Mouse (Mus musculus) CH12.LX (cell line): Measurements from ENCODE around the gene Lrmda. TPM values are rescaled to one million over a fixed set of nuclear protein-coding genes. Genes with fewer than 3 reads are reported as not detected.

Source experiments
- DNase-seq: peaks from one replicate; pipeline ENCODE4 v3.0.0-alpha.2; 2013; ENCODE audit errors: extremely low read depth
- H3K27ac ChIP-seq: 2 replicates; pipeline ENCODE4 v1.5.1; 2012; ENCODE audit warnings: low read depth, mild to moderate bottlenecking, control low read depth, moderate library complexity; ENCODE audit not compliant: insufficient read depth
- H3K27me3 ChIP-seq: replicated peaks from 2 replicates; pipeline ENCODE3; 2012; ENCODE audit warnings: inconsistent platforms
- H3K36me3 ChIP-seq, 2 experiments: replicated peaks in 1 of 2; 2 replicates each; pipeline versions ENCODE3 to v1.6.1; 2012; ENCODE audit warnings: inconsistent platforms in 1 of 2, low read length in 1 of 2, mild to moderate bottlenecking in 1 of 2, mixed read lengths in 1 of 2, moderate library complexity in 1 of 2; ENCODE audit not compliant: control insufficient read depth in 1 of 2, insufficient read depth in 1 of 2
- H3K4me1 ChIP-seq, 2 experiments: 2 replicates each; pipeline ENCODE4 v1.6.1; 2012; ENCODE audit warnings: inconsistent platforms in 1 of 2, moderate library complexity in 1 of 2; ENCODE audit not compliant: insufficient read depth in 2 of 2, control insufficient read depth in 1 of 2
- H3K4me2 ChIP-seq: 2 replicates; pipeline ENCODE4 v1.6.1; 2012; ENCODE audit warnings: low read depth, mild to moderate bottlenecking, control low read depth; ENCODE audit not compliant: poor library complexity, insufficient read depth, severe bottlenecking
- H3K4me3 ChIP-seq, 3 experiments: fragments of 150-350 bp in 1 of 3; sonication (generic) in 1 of 3; replicated peaks in 1 of 3; 2 replicates each; pipeline versions ENCODE3 to v1.5.1; 2011 to 2012; ENCODE audit warnings: low read depth in 2 of 3, low read length in 2 of 3, mild to moderate bottlenecking in 2 of 3, moderate library complexity in 2 of 3, control low read depth in 1 of 3, improper control_type of control experiment in 1 of 3, inconsistent platforms in 1 of 3, mixed read lengths in 1 of 3; ENCODE audit not compliant: poor library complexity in 1 of 3
- H3K79me2 ChIP-seq: replicated peaks from 2 replicates; pipeline ENCODE4 v1.6.1; 2012; ENCODE audit warnings: mild to moderate bottlenecking, moderate library complexity; ENCODE audit not compliant: control insufficient read depth, poor library complexity, insufficient read depth, severe bottlenecking; ENCODE audit errors: extremely low read depth
- H3K9ac ChIP-seq: 2 replicates; pipeline ENCODE4 v1.6.1; 2012; ENCODE audit warnings: low read depth, mild to moderate bottlenecking, control low read depth, moderate library complexity; ENCODE audit not compliant: insufficient read depth
- H3K9me3 ChIP-seq: replicated peaks from 2 replicates; pipeline ENCODE3; 2012; ENCODE audit warnings: low read length, inconsistent platforms, mixed read lengths
- CHD1 ChIP-seq: IDR thresholded peaks from 2 replicates; pipeline ENCODE4 v1.6.1; 2012; ENCODE audit warnings: low read depth, low read length, improper control_type of control experiment, inconsistent platforms
- CHD2 ChIP-seq: IDR thresholded peaks from 2 replicates; pipeline ENCODE4 v1.6.1; 2011; ENCODE audit warnings: low read length, improper control_type of control experiment
- CTCF ChIP-seq, 2 experiments: IDR thresholded peaks in 1 of 2; conservative IDR thresholded peaks in 1 of 2; 2 replicates each; pipeline ENCODE4 v1.5.1; 2011 to 2012; ENCODE audit warnings: low read depth in 2 of 2, low read length in 2 of 2, improper control_type of control experiment in 1 of 2, inconsistent platforms in 1 of 2, mild to moderate bottlenecking in 1 of 2, moderate library complexity in 1 of 2
- ELF1 ChIP-seq: IDR thresholded peaks from 2 replicates; pipeline ENCODE4 v1.6.1; 2014; ENCODE audit warnings: low read depth, mild to moderate bottlenecking, inconsistent platforms, low read length, improper control_type of control experiment
- ETS1 ChIP-seq: conservative IDR thresholded peaks from 2 replicates; pipeline ENCODE4 v1.6.1; 2012; ENCODE audit warnings: low read depth, mild to moderate bottlenecking, inconsistent platforms, low read length, improper control_type of control experiment, moderate library complexity
- GABPA ChIP-seq: IDR thresholded peaks from 2 replicates; pipeline ENCODE4 v1.6.1; 2012; ENCODE audit warnings: low read depth, low read length, improper control_type of control experiment, inconsistent platforms; ENCODE audit not compliant: insufficient replicate concordance
- HCFC1 ChIP-seq: IDR thresholded peaks from 2 replicates; pipeline ENCODE4 v1.6.1; 2012; ENCODE audit warnings: low read depth, mild to moderate bottlenecking, inconsistent platforms, low read length, improper control_type of control experiment
- IRF4 ChIP-seq: IDR thresholded peaks from 2 replicates; pipeline ENCODE4 v1.6.1; 2014; ENCODE audit warnings: low read depth, mild to moderate bottlenecking, inconsistent platforms, low read length, improper control_type of control experiment
- JUN ChIP-seq: IDR thresholded peaks from 2 replicates; pipeline ENCODE4 v1.6.1; 2011; ENCODE audit warnings: low read depth, mild to moderate bottlenecking, low read length, improper control_type of control experiment, moderate library complexity; ENCODE audit not compliant: insufficient read depth
- JUND ChIP-seq: conservative IDR thresholded peaks from 2 replicates; pipeline ENCODE4 v1.6.1; 2011; ENCODE audit warnings: low read depth, low read length, improper control_type of control experiment
- KAT2A ChIP-seq: IDR thresholded peaks from 2 replicates; pipeline ENCODE4 v1.6.1; 2012; ENCODE audit warnings: low read length, improper control_type of control experiment, inconsistent platforms; ENCODE audit not compliant: insufficient replicate concordance
- MAFK ChIP-seq: IDR thresholded peaks from 2 replicates; pipeline ENCODE4 v1.6.1; 2011; ENCODE audit warnings: low read length, improper control_type of control experiment; ENCODE audit not compliant: insufficient replicate concordance
- MAZ ChIP-seq: IDR thresholded peaks from 2 replicates; pipeline ENCODE4 v1.6.1; 2012; ENCODE audit warnings: low read depth, mild to moderate bottlenecking, inconsistent platforms, low read length, improper control_type of control experiment, moderate library complexity
- MXI1 ChIP-seq: IDR thresholded peaks from 2 replicates; pipeline ENCODE4 v1.6.1; 2011; ENCODE audit warnings: mild to moderate bottlenecking, low read depth, low read length, improper control_type of control experiment
- NELFE ChIP-seq: IDR thresholded peaks from 2 replicates; pipeline ENCODE4 v1.6.1; 2011; ENCODE audit warnings: low read depth, low read length, improper control_type of control experiment
- NRF1 ChIP-seq: IDR thresholded peaks from 2 replicates; pipeline ENCODE4 v1.6.1; 2014; ENCODE audit warnings: low read depth, mild to moderate bottlenecking, inconsistent platforms, low read length, improper control_type of control experiment, moderate library complexity
- PAX5 ChIP-seq: IDR thresholded peaks from 2 replicates; pipeline ENCODE4 v1.6.1; 2012; ENCODE audit warnings: low read length, inconsistent platforms, mixed read lengths
- POLR2A ChIP-seq: IDR thresholded peaks from 2 replicates; pipeline ENCODE4 v1.6.1; 2011; ENCODE audit warnings: low read depth, mild to moderate bottlenecking, improper control_type of control experiment, low read length
- RAD21 ChIP-seq: IDR thresholded peaks from 2 replicates; pipeline ENCODE4 v1.6.1; 2011; ENCODE audit warnings: low read depth, mild to moderate bottlenecking, low read length, improper control_type of control experiment, moderate library complexity
- SMC3 ChIP-seq: IDR thresholded peaks from 2 replicates; pipeline ENCODE4 v1.6.1; 2011; ENCODE audit warnings: low read depth, low read length, improper control_type of control experiment
- TBP ChIP-seq: conservative IDR thresholded peaks from 2 replicates; pipeline ENCODE4 v1.6.1; 2011; ENCODE audit warnings: low read depth, low read length, improper control_type of control experiment
- UBTF ChIP-seq: IDR thresholded peaks from 2 replicates; pipeline ENCODE4 v1.6.1; 2012; ENCODE audit warnings: low read depth, mild to moderate bottlenecking, inconsistent platforms, low read length, improper control_type of control experiment, moderate library complexity
- USF2 ChIP-seq: conservative IDR thresholded peaks from 2 replicates; pipeline ENCODE4 v1.6.1; 2011; ENCODE audit warnings: low read depth, low read length, improper control_type of control experiment
- ZC3H11A ChIP-seq: IDR thresholded peaks from 2 replicates; pipeline ENCODE4 v1.6.1; 2012; ENCODE audit warnings: low read depth, mild to moderate bottlenecking, inconsistent platforms, low read length, improper control_type of control experiment
- ZKSCAN1 ChIP-seq: IDR thresholded peaks from 2 replicates; pipeline ENCODE4 v1.6.1; 2012; ENCODE audit warnings: low read depth, inconsistent platforms, low read length, improper control_type of control experiment, borderline replicate concordance
- ZMIZ1 ChIP-seq: IDR thresholded peaks from 2 replicates; pipeline ENCODE4 v1.6.1; 2012; ENCODE audit warnings: low read depth, mild to moderate bottlenecking, inconsistent platforms, low read length, improper control_type of control experiment
- ZNF384 ChIP-seq: IDR thresholded peaks from 2 replicates; pipeline ENCODE4 v1.6.1; 2012; ENCODE audit warnings: low read depth, low read length, improper control_type of control experiment, inconsistent platforms
- dilution Hi-C: fragments of 300-500 bp; cut with MboI; formaldehyde crosslinking; loops from 2 replicates; pipeline ENCODE4 v1.14.3; 2020; ENCODE audit warnings: low sequenced_read_pairs; ENCODE audit not compliant: extremely low pct_unique_long_range_greater_than_20kb, extremely low pct_ligation_motif_present
- in situ Hi-C: fragments of 300-500 bp; cut with MboI; formaldehyde crosslinking; loops from 3 replicates; pipeline ENCODE4 v1.14.3; 2019; ENCODE audit warnings: low sequenced_read_pairs, low pct_ligation_motif_present, low pct_unique_long_range_greater_than_20kb, mixed read lengths
- polyA plus RNA-seq: library from polyadenylated mRNA; unstranded; fragments of >175 nt; gene quantifications from 2 replicates; pipeline ENCODE4 v1.2.1, GENCODE M21; 2012; ENCODE audit warnings: low read depth; ENCODE audit not compliant: insufficient read length
- total RNA-seq, 2 experiments: library from RNA; depleted of rRNA; stranded (reverse); fragments of 300-350 nt in 1 of 2; fragments of >200 nt in 1 of 2; gene quantifications; 2 replicates each; pipeline ENCODE4 v1.2.3; 2012 to 2014

The Lrmda gene
- total and polyA plus RNA-seq, 3 experiments = 0.89 to 3.7 (median 1.9) TPM

- in situ Hi-C loops = no loop called here
- peaks cover 0 to 9% of the 10 kb centered on the region in 2 experiments; a peak in 2 of 4 replicates for H3K4me1 ChIP-seq
These were observed 398.2 kb downstream of the Lrmda start for GRCm38 (mm10) chr14:22417706-22418105.

GRCm38 (mm10) chr14:22421668-22422067 is 402.2 kb downstream of the Lrmda start:
- DNase-seq = no peak
- dilution Hi-C loops (no loop called here), in situ Hi-C loops (no loop called here)
- no peak overlapping the region for H3K4me3 ChIP-seq
- no peak overlapping the region for H3K4me2 ChIP-seq
- no peaks in the 10 kb centered on the region for H3K36me3 ChIP-seq
- TF ChIP-seq KAT2A (no peak), MAFK (no peak), USF2 (no peak), ZKSCAN1 (no peak), POLR2A (no peak), TBP (no peak), MAZ (no peak), CHD2 (no peak), NELFE (no peak), HCFC1 (no peak), CHD1 (no peak), ETS1 (no peak), ZNF384 (no peak), SMC3 (no peak), ZMIZ1 (no peak)
- no peak overlapping the region for H3K27ac ChIP-seq
- no peaks in the 10 kb centered on the region for H3K9me3 ChIP-seq
- peaks cover 0 to 9% of the 10 kb centered on the region in 2 experiments; a peak in 2 of 4 replicates for H3K4me1 ChIP-seq
- no peaks in the 10 kb centered on the region for H3K79me2 ChIP-seq
- H3K27me3 ChIP-seq = no peaks in the 10 kb centered on the region
- no peak overlapping the region for H3K9ac ChIP-seq

More at GRCm38 (mm10) chr14:22417706-22418105, 398.2 kb downstream of the Lrmda start:
- no peak overlapping the region for H3K9ac ChIP-seq
- no peak for DNase-seq
- H3K79me2 ChIP-seq = no peaks in the 10 kb centered on the region
- no peak overlapping the region for H3K4me2 ChIP-seq
- H3K9me3 ChIP-seq = no peaks in the 10 kb centered on the region
- H3K36me3 ChIP-seq = no peaks in the 10 kb centered on the region
- TF ChIP-seq CTCF (conservative IDR thresholded peaks at IDR 0.05 in 1 of 2, IDR thresholded peaks at IDR 0.05 in 1 of 2; ENCODE audit: low read depth in 2 of 2, low read length in 2 of 2) (no peak), MXI1 (no peak), ZKSCAN1 (no peak), UBTF (no peak), ELF1 (no peak), PAX5 (no peak), CHD1 (no peak), ZC3H11A (no peak), GABPA (no peak), ETS1 (no peak), SMC3 (no peak), NRF1 (no peak), ZNF384 (no peak), RAD21 (no peak), KAT2A (no peak), IRF4 (no peak), JUND (no peak), JUN (no peak), CHD2 (no peak)
- no peaks in the 10 kb centered on the region for H3K27me3 ChIP-seq
- H3K27ac ChIP-seq = no peak overlapping the region
- no peak overlapping the region for H3K4me3 ChIP-seq
- dilution Hi-C loops = no loop called here
